9 mouse cellular contexts compared by ENCODE assay signal in the genomic region with DNA sequence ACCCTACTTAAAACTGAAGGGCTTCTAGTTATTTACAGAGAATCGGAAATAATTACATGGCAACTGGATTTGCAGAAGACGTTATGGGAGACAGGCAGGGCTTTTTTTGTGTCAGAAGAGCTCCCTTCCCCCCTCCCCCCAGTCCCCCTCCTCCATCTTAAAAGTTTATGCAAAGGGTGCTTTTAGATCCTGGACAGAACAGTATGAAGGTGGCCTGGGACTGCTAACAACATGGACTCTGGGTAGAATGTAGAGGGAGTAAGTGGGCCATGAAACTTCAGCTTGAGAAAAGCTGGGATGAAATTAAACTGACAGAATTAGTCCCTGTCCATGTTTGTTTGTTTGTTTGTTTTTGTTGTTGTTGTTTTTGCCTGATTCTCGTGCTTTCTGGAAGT. TPM values are rescaled to one million over a fixed set of nuclear protein-coding genes. Genes with fewer than 3 reads are reported as not detected.
DNase-seq lines count a peak whose midpoint lies in the region; ATAC-seq and TF ChIP-seq lines count a peak whose summit lies in the region.
"Had no signal": no experiment of that assay in that cellular context is flagged by ENCODE, and none has a peak within 500 bp of the region (broad histone marks: within the 10 kb centered on the region; RNA-seq: fewer than 3 reads in every experiment).

No protein-coding gene starts in this region.

- no peaks in the 10 kb centered on the region for H3K9me3 ChIP-seq in heart, embryonic 16.5 days (replicated peaks; ENCODE audit: control insufficient read depth, low read length)
- H3K9me3 ChIP-seq in MEL (replicated peaks; ENCODE audit: insufficient read depth, low read length) = no peaks in the 10 kb centered on the region
- H3K9me3 ChIP-seq in hindbrain, embryonic 12.5 days (replicated peaks) = no peaks in the 10 kb centered on the region
- H3K9me3 ChIP-seq in midbrain, embryonic 10.5 days (replicated peaks) = no peaks in the 10 kb centered on the region

- TF ChIP-seq CTCF in MEL (IDR thresholded peaks at IDR 0.05 in 2 of 3, conservative IDR thresholded peaks at IDR 0.05 in 1 of 3; ENCODE audit: control insufficient read depth in 1 of 3, insufficient read depth in 1 of 3, low read depth in 2 of 3, low read length in 3 of 3, poor library complexity in 1 of 3, severe bottlenecking in 1 of 3) = no peak

- H3K4me2 ChIP-seq in heart, embryonic 16.5 days (ENCODE audit: low read depth, low read length) = peak overlapping the region; percentile 94
- H3K4me2 ChIP-seq in hindbrain, embryonic 12.5 days (replicated peaks) = peak overlapping the region; percentile 53

- no peaks in the 10 kb centered on the region for H3K79me2 ChIP-seq in MEL (ENCODE audit: control insufficient read depth, insufficient read depth, low read length, poor library complexity)

- peak overlapping the region; percentile 81 for H3K27ac ChIP-seq in heart, embryonic 16.5 days (ENCODE audit: low read length)
- H3K27ac ChIP-seq in MEL (ENCODE audit: control insufficient read depth, low read depth, low read length) = no peak overlapping the region
- no peak overlapping the region for H3K27ac ChIP-seq in hindbrain, embryonic 12.5 days
- H3K27ac ChIP-seq in midbrain, embryonic 10.5 days (replicated peaks) = peak overlapping the region; percentile 71; the same call in 1 of the 2 replicates

- H3K27me3 ChIP-seq in heart, embryonic 16.5 days (ENCODE audit: control insufficient read depth, insufficient read depth, low read length) = no peaks in the 10 kb centered on the region
- H3K27me3 ChIP-seq in MEL (ENCODE audit: control insufficient read depth in 1 of 2, insufficient read depth in 2 of 2, low read length in 2 of 2) = 0 out of 4 replicates have a peak, but pooled peaks cover 0 to 2% of the 10 kb centered on the region in 2 experiments
- H3K27me3 ChIP-seq in hindbrain, embryonic 12.5 days = no peaks in the 10 kb centered on the region
- H3K27me3 ChIP-seq in midbrain, embryonic 10.5 days (ENCODE audit: low read depth, poor library complexity, severe bottlenecking) = peaks cover 8% of the 10 kb centered on the region; the same call in 1 of the 2 replicates

- no peak for TF ChIP-seq EP300 in MEL (IDR thresholded peaks at IDR 0.05; ENCODE audit: low read depth in 1 of 2, low read length in 2 of 2)

- ATAC-seq in heart, embryonic 16.5 days (replicated peaks; ENCODE audit: extremely low read depth, insufficient read depth, low FRiP score) = peak; percentile 55; the same call in 1 of the 2 replicates
- no peak for ATAC-seq in hindbrain, embryonic 12.5 days (ENCODE audit: low FRiP score)

- peaks cover 19% of the 10 kb centered on the region for H3K4me1 ChIP-seq in heart, embryonic 16.5 days (ENCODE audit: control insufficient read depth, insufficient read depth, low read length)
- H3K4me1 ChIP-seq in MEL (ENCODE audit: control insufficient read depth in 1 of 2, insufficient read depth in 2 of 2, low read length in 2 of 2) = peaks cover 0 to 4% of the 10 kb centered on the region in 2 experiments; a peak in 2 of 4 replicates
- H3K4me1 ChIP-seq in hindbrain, embryonic 12.5 days = peaks cover 13% of the 10 kb centered on the region
- H3K4me1 ChIP-seq in midbrain, embryonic 10.5 days = peaks cover 48% of the 10 kb centered on the region

- H3K4me3 ChIP-seq in heart, embryonic 16.5 days (ENCODE audit: low read length) = peak overlapping the region; percentile 70
- peak overlapping the region; percentile 46 to 60; a peak in 3 of 4 replicates for H3K4me3 ChIP-seq in MEL (ENCODE audit: control insufficient read depth in 1 of 2, insufficient read depth in 1 of 2, low read depth in 2 of 2, low read length in 2 of 2)
- peak overlapping the region; percentile 25 for H3K4me3 ChIP-seq in hindbrain, embryonic 12.5 days
- H3K4me3 ChIP-seq in midbrain, embryonic 10.5 days = peak overlapping the region; percentile 56

- H3K9ac ChIP-seq in heart, embryonic 16.5 days (ENCODE audit: low read length) = peak overlapping the region; percentile 76
- no peak overlapping the region for H3K9ac ChIP-seq in MEL (ENCODE audit: control insufficient read depth, low read depth, low read length, poor library complexity, severe bottlenecking)
- H3K9ac ChIP-seq in hindbrain, embryonic 12.5 days = 0 out of 2 replicates have a peak overlapping the region, but pooled peaks have one; percentile 2

- intact Hi-C loops in heart, postnatal 25 days (cut with DNase I) = loop anchor here (5.0 kb wide), 2 partner anchors 35 kb away; no protein-coding TSS in a partner anchor

- TF ChIP-seq RAD21 in MEL (IDR thresholded peaks at IDR 0.05; ENCODE audit: low read depth, low read length) = no peak

- no peak for DNase-seq in heart, postnatal 25 days (ENCODE audit: low spot score)
- DNase-seq in MEL (ENCODE audit: low read depth, low spot score) = no peak
- DNase-seq in midbrain, embryonic 10.5 days (ENCODE audit: low spot score) = no peak
- DNase-seq in cerebellum, adult 11-12 months = no peak
- no peak for DNase-seq in gastrocnemius, postnatal 25 days
- DNase-seq in natural killer cell, adult 2 months (ENCODE audit: low spot score in 2 of 2) = no peak

- WGBS in heart, embryonic 16.5 days = 11% methylated on average over 3 of the region's 3 CpGs
- 14% methylated on average over 3 of the region's 3 CpGs for WGBS in hindbrain, embryonic 12.5 days
- 13% methylated on average over 3 of the region's 3 CpGs for WGBS in midbrain, embryonic 10.5 days

- no peaks in the 10 kb centered on the region for H3K36me3 ChIP-seq in heart, embryonic 16.5 days (ENCODE audit: control insufficient read depth, insufficient read depth)
- H3K36me3 ChIP-seq in MEL (ENCODE audit: control insufficient read depth in 1 of 2, insufficient read depth in 2 of 2, low read length in 2 of 2) = peaks cover 0 to 2% of the 10 kb centered on the region in 2 experiments; a peak in 1 of 4 replicates
- peaks cover 2% of the 10 kb centered on the region; the same call in 1 of the 2 replicates for H3K36me3 ChIP-seq in hindbrain, embryonic 12.5 days
- H3K36me3 ChIP-seq in midbrain, embryonic 10.5 days = peaks cover 15% of the 10 kb centered on the region

- TF ChIP-seq POLR2A in MEL (IDR thresholded peaks at IDR 0.05; ENCODE audit: control insufficient read depth in 1 of 2, insufficient read depth in 1 of 2, low read depth in 1 of 2, low read length in 2 of 2, poor library complexity in 1 of 2) = no peak

TF ChIP-seq in MEL, 35 proteins besides CTCF, POLR2A, EP300 and RAD21:
- TF ChIP-seq JUND (IDR thresholded peaks at IDR 0.05; ENCODE audit: low read depth, low read length) = no peak
- no peak for TF ChIP-seq ELF1 (IDR thresholded peaks at IDR 0.05; ENCODE audit: low read depth, low read length)
- TF ChIP-seq USF2 (IDR thresholded peaks at IDR 0.05; ENCODE audit: borderline replicate concordance in 1 of 2, insufficient read depth in 1 of 2, low read depth in 1 of 2, low read length in 2 of 2) = no peak
- no peak for TF ChIP-seq ZMIZ1 (IDR thresholded peaks at IDR 0.05; ENCODE audit: low read depth, low read length)
- no peak for TF ChIP-seq MEF2A (IDR thresholded peaks at IDR 0.05; ENCODE audit: extremely low read depth, insufficient replicate concordance, low read depth, low read length, poor library complexity, severe bottlenecking)
- no peak for TF ChIP-seq NELFE (IDR thresholded peaks at IDR 0.05; ENCODE audit: low read depth, low read length)
- no peak for TF ChIP-seq SIN3A (IDR thresholded peaks at IDR 0.05; ENCODE audit: low read length)
- TF ChIP-seq SMC3 (IDR thresholded peaks at IDR 0.05; ENCODE audit: low read depth, low read length) = no peak
- TF ChIP-seq CHD2 (IDR thresholded peaks at IDR 0.05; ENCODE audit: low read length) = no peak
- TF ChIP-seq UBTF (IDR thresholded peaks at IDR 0.05; ENCODE audit: borderline replicate concordance, insufficient read depth, low read depth, low read length) = no peak
- TF ChIP-seq RCOR1 (IDR thresholded peaks at IDR 0.05; ENCODE audit: low read depth, low read length) = no peak
- no peak for TF ChIP-seq TAL1 (IDR thresholded peaks at IDR 0.05; ENCODE audit: low read length)
- no peak for TF ChIP-seq MYC (IDR thresholded peaks at IDR 0.05; ENCODE audit: low read depth, low read length)
- no peak for TF ChIP-seq GATA1 (IDR thresholded peaks at IDR 0.05; ENCODE audit: low read depth, low read length)
- no peak for TF ChIP-seq MYB (IDR thresholded peaks at IDR 0.05; ENCODE audit: low read depth, low read length)
- TF ChIP-seq BHLHE40 (IDR thresholded peaks at IDR 0.05; ENCODE audit: borderline replicate concordance, low read depth, low read length) = no peak

RNA-seq across cellular contexts. Expression of a gene that starts 60.0 kb away (rescaled TPM):
- polyA plus RNA-seq in heart, embryonic 16.5 days (2015; fragmentation: Nextera tagmentation; extraction: Ambion mirVana) = 21.6 and 27.8 TPM in 2 replicates
- 10 to 100 TPM; 62.9 to 66.5 TPM for total RNA-seq in heart, postnatal 25 days (2021)
- not detected in 2 replicates for total RNA-seq in MEL (2012; rRNA removed)
- not detected for polyA plus RNA-seq in MEL (2012; ENCODE audit: insufficient read depth in 1 of 2, insufficient read length in 2 of 2, low read depth in 1 of 2, low replicate concordance in 2 of 2, missing spikeins in 1 of 2)
- polyA plus RNA-seq in hindbrain, embryonic 12.5 days (2016; fragmentation: Nextera tagmentation; extraction: Ambion mirVana) = 0.31 and 2.1 TPM in 2 replicates
- not detected in 2 replicates for polyA plus RNA-seq in midbrain, embryonic 10.5 days (2016; fragmentation: Nextera tagmentation; extraction: Ambion mirVana)
- total RNA-seq in gastrocnemius, postnatal 25 days (2021) = 100 to 1,000 TPM; 143 to 148 TPM
- total RNA-seq: neutrophil, adult 5-6 weeks had no signal

Comparison
In these comparisons a context has a peak if more than half of its experiments do, and no peak if none do; other contexts are left out.
1. H3K27ac ChIP-seq: peak in heart, embryonic 16.5 days (single experiment) and midbrain, embryonic 10.5 days (single experiment); none in MEL (single experiment) and hindbrain, embryonic 12.5 days (single experiment).
2. Peak in every context shown above with its lines, with median percentiles within 50 percentile points of each other: H3K4me3 ChIP-seq.